Mouse (Mus musculus) erythroblast, embryonic 14.5 days (primary cell): ENCODE measurements around the gene Fgfr2. TPM values are rescaled to one million over a fixed set of nuclear protein-coding genes. Genes with fewer than 3 reads are reported as not detected.

Experiments used
- H3K27me3 ChIP-seq: 2 replicates; pipeline ENCODE4 v1.6.1; 2012; ENCODE audit warnings: inconsistent platforms; ENCODE audit not compliant: control insufficient read depth
- H3K36me3 ChIP-seq: 2 replicates; pipeline ENCODE4 v1.6.1; 2012; ENCODE audit warnings: mild to moderate bottlenecking, inconsistent platforms; ENCODE audit not compliant: control insufficient read depth
- H3K4me1 ChIP-seq: 2 replicates; pipeline ENCODE4 v1.6.1; 2012; ENCODE audit warnings: inconsistent platforms; ENCODE audit not compliant: control insufficient read depth
- H3K4me3 ChIP-seq: replicated peaks from 2 replicates; pipeline ENCODE3; 2012; ENCODE audit warnings: moderate library complexity, mild to moderate bottlenecking, inconsistent platforms
- H3K9me3 ChIP-seq: 2 replicates; pipeline ENCODE4 v1.6.1; 2012; ENCODE audit warnings: low read length, inconsistent platforms, mixed read lengths; ENCODE audit not compliant: control insufficient read depth
- GATA1 ChIP-seq: IDR thresholded peaks from 2 replicates; pipeline ENCODE4 v1.6.1; 2012; ENCODE audit warnings: low read length, inconsistent platforms, mixed read lengths
- TAL1 ChIP-seq: IDR thresholded peaks from 3 replicates; pipeline ENCODE4 v1.6.1; 2012; ENCODE audit warnings: low read length, inconsistent platforms, mixed read lengths
- polyA plus RNA-seq: library from polyadenylated mRNA; stranded (reverse); fragments of >175 nt; gene quantifications from 2 replicates; pipeline ENCODE4 v1.2.3, GENCODE M21; 2012

The Fgfr2 gene
- polyA plus RNA-seq, 1 experiment: not detected

DNA sequence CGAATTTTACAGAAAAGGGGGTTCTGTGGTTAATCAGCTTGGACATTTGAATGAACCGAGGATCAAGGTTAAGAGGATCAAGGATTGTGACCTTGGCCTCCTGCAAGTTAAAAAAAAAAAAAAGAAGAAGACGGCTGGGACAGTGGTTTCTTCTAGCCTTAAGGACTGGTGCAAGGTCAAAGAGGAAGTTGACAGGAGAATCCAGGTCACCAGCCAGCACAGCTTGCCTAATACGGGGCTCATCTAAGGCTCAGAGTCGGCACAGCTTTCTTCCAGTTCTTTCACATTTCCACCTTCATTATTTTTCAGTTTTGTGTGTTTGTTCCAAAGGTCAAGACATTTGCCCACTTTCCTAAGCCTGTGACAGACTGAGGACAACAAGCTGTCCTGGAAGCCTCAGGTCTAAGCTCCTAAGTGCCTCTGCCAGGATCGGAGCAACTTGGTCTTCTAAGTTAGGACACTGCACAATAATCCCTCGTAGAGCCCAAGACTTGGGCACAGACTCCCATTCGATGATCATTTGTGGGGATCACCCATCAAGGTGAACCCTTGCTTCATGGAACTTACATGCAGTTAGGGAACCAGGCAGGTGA is 2532.2 kb downstream of the Fgfr2 start:
- no peak overlapping the region for H3K4me3 ChIP-seq
- no peaks in the 10 kb centered on the region for H3K9me3 ChIP-seq
- TF ChIP-seq GATA1 (no peak), TAL1 (no peak)
- no peaks in the 10 kb centered on the region for H3K36me3 ChIP-seq
- no peaks in the 10 kb centered on the region for H3K27me3 ChIP-seq
- no peaks in the 10 kb centered on the region for H3K4me1 ChIP-seq

DNA sequence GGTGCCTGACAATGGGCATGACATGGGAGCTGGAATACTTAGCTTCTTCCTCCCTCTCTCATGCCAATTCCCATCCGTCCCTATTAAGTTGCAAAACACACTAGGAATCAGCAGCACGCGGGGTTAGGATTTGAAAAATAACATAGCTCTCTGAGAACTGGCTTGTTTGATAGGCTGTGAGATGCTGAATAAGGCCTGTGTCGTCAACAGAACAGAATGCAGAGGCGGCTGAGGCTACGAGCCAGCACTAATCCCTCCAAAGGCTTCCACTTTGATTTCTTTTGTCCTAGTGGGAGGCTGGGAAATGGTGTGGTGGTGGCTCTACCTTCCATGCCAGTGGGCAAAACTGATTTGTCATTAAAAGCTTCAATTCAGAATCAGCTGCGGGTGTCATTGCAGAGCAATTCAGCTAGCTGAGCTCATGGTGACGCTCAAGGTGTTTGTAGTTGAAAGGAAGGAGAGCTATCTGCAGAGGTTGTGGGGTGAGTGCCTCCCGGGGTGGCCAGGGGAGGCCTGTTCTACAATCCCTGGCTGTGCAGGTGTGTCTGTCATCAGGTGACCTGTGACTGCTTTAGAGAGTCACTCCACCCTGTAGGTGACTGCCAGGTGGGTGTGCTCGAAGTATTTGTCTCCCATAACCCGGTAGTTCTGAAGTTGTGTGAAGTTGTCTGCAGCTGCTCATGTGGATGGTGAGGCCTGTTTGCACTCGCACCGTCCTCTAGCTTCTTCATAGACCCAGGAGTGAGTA is 2532.9 kb downstream of the Fgfr2 start:
- Histone ChIP-seq H3K36me3 (no peaks in the 10 kb centered on the region), H3K27me3 (no peaks in the 10 kb centered on the region), H3K9me3 (no peaks in the 10 kb centered on the region), H3K4me3 (no peak overlapping the region), H3K4me1 (no peaks in the 10 kb centered on the region)
- TF ChIP-seq TAL1 (no peak), GATA1 (no peak)

DNA sequence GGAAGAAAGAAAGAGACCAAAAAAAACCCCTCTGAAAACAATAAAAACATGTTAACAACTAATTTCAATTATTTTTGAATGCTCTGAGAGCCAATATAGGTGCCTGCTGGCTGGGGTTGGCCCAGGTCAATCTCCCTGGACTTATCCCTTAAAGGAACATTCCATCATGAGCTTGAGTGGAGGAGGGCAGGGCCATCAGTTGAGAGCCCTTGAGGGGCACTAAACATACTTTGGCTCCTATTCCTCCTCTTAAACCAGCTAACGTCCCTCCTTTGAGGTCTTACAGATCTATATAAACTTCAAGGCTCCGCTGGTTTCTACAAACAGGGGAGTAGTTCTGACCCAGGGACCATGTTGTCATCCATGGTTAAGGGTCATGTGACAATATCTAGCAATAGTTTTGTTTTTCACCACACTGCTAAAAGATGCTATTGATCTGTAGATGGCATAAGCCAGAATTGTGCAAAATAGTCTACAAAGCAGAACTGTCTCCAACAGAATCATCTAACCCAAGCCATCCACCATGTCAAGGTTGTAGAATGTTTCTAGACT is 2536.6 kb downstream of the Fgfr2 start:
- Histone ChIP-seq H3K4me3 (no peak overlapping the region), H3K36me3 (no peaks in the 10 kb centered on the region), H3K27me3 (no peaks in the 10 kb centered on the region), H3K9me3 (no peaks in the 10 kb centered on the region), H3K4me1 (no peaks in the 10 kb centered on the region)
- no peak for TF ChIP-seq GATA1
- TF ChIP-seq TAL1: no peak

GRCm38 (mm10) chr7:130578607-130579006 is 2544.5 kb downstream of the Fgfr2 start:
- Histone ChIP-seq H3K36me3 (no peaks in the 10 kb centered on the region), H3K27me3 (no peaks in the 10 kb centered on the region), H3K9me3 (peaks cover 4% of the 10 kb centered on the region), H3K4me3 (no peak overlapping the region), H3K4me1 (no peaks in the 10 kb centered on the region)
- TF ChIP-seq GATA1 (no peak), TAL1 (no peak)

DNA sequence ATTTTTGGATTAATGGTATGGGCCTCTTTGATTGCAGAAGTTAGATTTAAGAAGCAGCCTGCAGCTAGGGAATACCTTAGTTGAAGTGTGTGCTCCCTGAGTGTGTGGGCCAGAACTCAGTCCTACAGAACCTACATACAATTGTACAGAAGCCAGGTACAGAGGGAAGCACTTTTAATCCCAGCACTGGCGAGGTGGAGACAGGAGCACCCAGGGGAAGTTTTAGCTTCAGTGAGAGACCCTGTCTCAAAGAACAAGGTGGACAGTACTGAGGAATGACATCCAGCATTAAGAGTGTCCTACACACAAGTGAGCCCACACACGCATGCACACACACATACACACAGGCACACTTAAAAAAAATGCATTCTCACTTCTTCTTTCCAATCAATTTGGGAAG is 2545.1 kb downstream of the Fgfr2 start:
- Histone ChIP-seq H3K4me1 (no peaks in the 10 kb centered on the region), H3K9me3 (peaks cover 4% of the 10 kb centered on the region), H3K27me3 (no peaks in the 10 kb centered on the region), H3K4me3 (no peak overlapping the region), H3K36me3 (no peaks in the 10 kb centered on the region)
- TF ChIP-seq GATA1 (no peak), TAL1 (no peak)

DNA sequence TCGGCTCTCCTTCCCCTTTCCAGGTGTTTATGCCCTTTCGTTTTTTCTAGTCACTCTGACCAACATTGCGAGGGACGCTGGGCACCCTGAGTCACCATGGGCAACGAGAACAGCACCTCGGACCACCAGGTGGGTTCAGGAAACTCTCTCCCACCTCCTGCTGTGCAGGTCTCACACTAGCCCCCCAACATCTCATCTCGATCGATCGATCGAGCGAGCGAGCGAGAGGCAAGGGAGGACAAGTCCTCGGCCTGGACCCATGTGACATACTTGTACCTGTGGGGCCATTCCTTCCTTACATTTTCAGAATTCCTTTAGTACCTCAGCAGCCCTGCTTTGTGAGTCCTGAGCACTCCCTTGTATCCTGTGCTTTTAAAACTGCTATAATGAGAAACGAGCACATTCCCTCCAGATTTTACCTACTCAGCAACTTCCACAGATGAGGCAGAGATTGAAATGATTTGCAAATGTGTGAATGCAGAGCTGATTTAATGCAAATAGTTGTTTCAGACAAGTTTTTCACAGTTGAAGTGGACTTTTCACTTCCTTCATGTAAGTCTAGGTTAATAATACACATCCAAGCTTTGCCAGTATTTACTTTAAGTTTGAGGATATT is 2545.7 kb downstream of the Fgfr2 start, which contains the start of gene Tacc2:
Gene Tacc2 (plus strand): TSS at position 51 of the 616 bp plus-strand sequence.
- TF ChIP-seq GATA1: no peak
- TF ChIP-seq TAL1: no peak
- H3K36me3 ChIP-seq: no peaks in the 10 kb centered on the region

GRCm38 (mm10) chr7:130576981-130577380 is 2546.2 kb downstream of the Fgfr2 start:
- no peak for TF ChIP-seq TAL1
- no peaks in the 10 kb centered on the region for H3K27me3 ChIP-seq
- H3K4me3 ChIP-seq: no peak overlapping the region
- peaks cover 4% of the 10 kb centered on the region for H3K9me3 ChIP-seq
- H3K4me1 ChIP-seq: no peaks in the 10 kb centered on the region
- H3K36me3 ChIP-seq: no peaks in the 10 kb centered on the region

More for the DNA sequence above, 2545.7 kb downstream of the Fgfr2 start, which contains the start of gene Tacc2:
- Histone ChIP-seq H3K27me3 (no peaks in the 10 kb centered on the region), H3K4me3 (no peak within 1 kb of the TSS), H3K4me1 (no peaks in the 10 kb centered on the region), H3K9me3 (peaks cover 4% of the 10 kb centered on the region)

DNA sequence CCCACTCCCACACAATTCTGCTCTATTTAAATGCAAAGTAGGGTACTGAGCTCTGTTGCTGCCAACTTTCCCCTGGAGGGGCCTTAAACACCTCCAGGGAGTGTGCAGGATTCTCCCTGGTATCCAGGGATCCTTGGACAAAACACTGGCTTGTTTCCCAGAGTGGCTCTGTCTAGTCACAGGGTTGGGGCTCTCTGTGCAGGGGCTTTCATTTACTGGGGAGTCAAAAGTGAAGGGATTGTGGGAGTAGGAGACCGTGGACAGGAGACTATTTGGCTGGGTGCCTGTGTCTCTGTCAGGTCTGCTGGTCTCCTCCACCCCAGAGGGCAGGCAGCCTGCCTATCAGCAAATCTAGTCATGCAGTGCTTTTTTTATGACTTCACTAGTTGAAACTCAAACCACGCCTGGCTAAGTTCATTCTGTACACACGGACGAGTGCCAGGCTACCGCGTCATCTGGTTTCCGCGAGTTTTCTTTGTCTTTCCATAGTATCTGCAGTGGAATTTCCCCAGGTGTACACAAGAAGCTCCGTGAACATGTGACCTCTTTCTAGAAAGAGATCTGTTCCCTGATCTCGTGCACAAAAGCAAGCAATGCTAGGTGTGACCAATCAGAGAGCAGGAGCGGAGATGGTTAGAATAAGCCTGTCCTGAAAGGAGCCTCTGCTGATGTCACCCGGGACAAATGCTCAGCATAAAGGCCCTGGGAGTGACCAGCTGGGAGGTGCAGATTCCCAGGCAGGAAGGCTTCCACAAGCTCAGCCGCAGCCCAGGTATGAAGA is 2548.7 kb downstream of the Fgfr2 start:
- TF ChIP-seq GATA1 (no peak), TAL1 (no peak)
- Histone ChIP-seq H3K9me3 (no peaks in the 10 kb centered on the region), H3K4me3 (no peak overlapping the region), H3K4me1 (no peaks in the 10 kb centered on the region), H3K27me3 (no peaks in the 10 kb centered on the region), H3K36me3 (no peaks in the 10 kb centered on the region)
